Mouse (Mus musculus): Measurements from ENCODE around the gene Phyhd1. TPM values are rescaled to one million over a fixed set of nuclear protein-coding genes. Genes with fewer than 3 reads are reported as not detected.

The Phyhd1 gene
- polyA plus RNA-seq (2016; fragmentation: Nextera tagmentation; extraction: Ambion mirVana), result 2.7 and 3.4 TPM in 2 replicates

GRCm38 (mm10) chr2:30265767-30266253, at the start of gene Phyhd1:
Gene Phyhd1, plus strand, starts transcription at chr2:30266203.
- Histone ChIP-seq H3K9me3 (no peaks in the 10 kb centered on the region), H3K4me1 (peaks cover 30% of the 10 kb centered on the region), H3K27me3 (ENCODE audit: poor library complexity, severe bottlenecking) (no peaks in the 10 kb centered on the region), H3K4me3 (peak within 1 kb of the TSS; percentile 26), H3K36me3 (replicated peaks) (peaks cover 48% of the 10 kb centered on the region), H3K27ac (peak within 1 kb of the TSS; percentile 81)
- 40% methylated on average over 5 of the region's 5 CpGs for WGBS
- DNase-seq (ENCODE audit: extremely low spot score, low spot score), result no peak

- Histone ChIP-seq H3K4me3 (no peak overlapping the region), H3K27me3 (ENCODE audit: poor library complexity, severe bottlenecking) (no peaks in the 10 kb centered on the region), H3K27ac (no peak overlapping the region), H3K4me1 (no peaks in the 10 kb centered on the region), H3K9me3 (no peaks in the 10 kb centered on the region), H3K36me3 (replicated peaks) (no peaks in the 10 kb centered on the region)
- DNase-seq (ENCODE audit: extremely low spot score, low spot score), result no peak
- WGBS, result 93% methylated on average over 5 of the region's 5 CpGs
These were observed 49.7 kb upstream of the Phyhd1 start for GRCm38 (mm10) chr2:30216293-30216692.

DNA sequence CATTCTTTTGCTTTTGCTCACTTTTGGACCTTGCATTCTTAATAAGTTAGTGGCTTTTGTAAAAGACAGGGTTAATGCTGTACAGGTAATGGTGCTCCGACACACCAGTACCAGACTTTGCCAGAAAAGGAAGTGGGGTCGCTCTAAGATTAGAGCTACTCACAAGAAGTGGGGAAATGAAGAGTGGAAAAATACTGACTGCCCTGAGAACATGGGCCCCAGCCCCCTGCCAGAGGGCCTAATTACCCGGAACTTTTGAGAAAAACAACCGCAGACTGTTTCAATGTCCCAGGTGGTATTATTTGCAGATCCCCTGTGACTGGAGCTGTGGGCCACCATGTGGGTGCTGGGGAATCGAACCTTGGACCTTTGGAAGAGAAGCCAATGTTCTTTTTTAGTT, 30.4 kb upstream of the Phyhd1 start:
- H3K4me1 ChIP-seq, result peaks cover 35% of the 10 kb centered on the region
- 91% methylated on average over 5 of the region's 5 CpGs for WGBS
- H3K36me3 ChIP-seq (replicated peaks), result peaks cover 15% of the 10 kb centered on the region
- H3K9me3 ChIP-seq, result peaks cover 8% of the 10 kb centered on the region
- no peak for DNase-seq (ENCODE audit: extremely low spot score, low spot score)
- no peak overlapping the region for H3K27ac ChIP-seq
- no peak overlapping the region for H3K4me3 ChIP-seq
- H3K27me3 ChIP-seq (ENCODE audit: poor library complexity, severe bottlenecking), result no peaks in the 10 kb centered on the region

- Histone ChIP-seq H3K27me3 (ENCODE audit: poor library complexity, severe bottlenecking) (no peaks in the 10 kb centered on the region), H3K4me3 (peak overlapping the region; percentile 98), H3K4me1 (peaks cover 35% of the 10 kb centered on the region), H3K36me3 (replicated peaks) (peaks cover 25% of the 10 kb centered on the region), H3K9me3 (peaks cover under 1% of the 10 kb centered on the region; the same call in 1 of the 2 replicates), H3K27ac (peak overlapping the region; percentile 95)
- 7% methylated on average over 18 of the region's 18 CpGs for WGBS
- no peak for DNase-seq (ENCODE audit: extremely low spot score, low spot score)
These were observed 29.4 kb upstream of the Phyhd1 start for GRCm38 (mm10) chr2:30236426-30237198.

DNA sequence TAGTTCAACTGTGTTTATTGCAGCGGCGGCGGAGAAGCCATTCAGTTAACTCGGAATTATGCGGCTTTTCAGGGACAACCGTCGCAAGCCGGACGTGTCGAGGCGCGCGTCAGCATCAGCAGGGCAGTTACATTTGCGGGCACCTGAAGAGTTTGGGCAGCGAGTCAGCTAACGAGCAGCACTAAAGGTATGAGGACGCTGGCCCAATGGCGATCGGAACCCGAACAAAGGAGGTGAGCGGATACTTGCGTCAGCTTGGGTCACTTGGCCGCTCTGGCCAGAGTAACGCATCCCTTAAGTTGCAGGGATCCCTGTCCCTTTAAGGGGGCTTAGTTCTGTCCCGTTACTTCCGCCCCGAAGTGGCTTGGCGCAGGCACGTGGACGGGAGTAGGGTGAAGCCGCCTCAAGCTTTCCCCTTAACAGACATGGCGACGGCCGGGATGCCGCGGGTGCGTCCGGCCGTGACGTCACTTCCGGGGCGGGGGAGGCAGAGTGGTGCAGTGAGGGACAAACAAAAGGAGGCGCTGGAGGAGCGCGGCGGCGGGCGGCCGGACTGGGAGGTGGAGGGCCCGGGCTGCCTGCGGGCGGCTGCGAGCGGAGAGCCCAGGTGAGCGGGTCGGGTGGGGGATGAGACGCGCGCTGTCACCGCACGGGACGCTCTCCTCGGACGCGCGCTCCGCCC, 28.7 kb upstream of the Phyhd1 start, which contains the start of gene Lrrc8a:
Lrrc8a (plus strand) TSS at position 517 of the 682 bp plus-strand sequence.
- WGBS, result under 1% methylated on average over 66 of the region's 67 CpGs
- peak; percentile 100 for DNase-seq (ENCODE audit: extremely low spot score, low spot score)
- no peaks in the 10 kb centered on the region for H3K27me3 ChIP-seq (ENCODE audit: poor library complexity, severe bottlenecking)
- peaks cover 33% of the 10 kb centered on the region for H3K36me3 ChIP-seq (replicated peaks)
- peak within 1 kb of the TSS; percentile 95 for H3K27ac ChIP-seq
- H3K4me3 ChIP-seq, result peak within 1 kb of the TSS; percentile 98
- H3K4me1 ChIP-seq, result peaks cover 36% of the 10 kb centered on the region
- H3K9me3 ChIP-seq, result no peaks in the 10 kb centered on the region

- no peak for DNase-seq (ENCODE audit: extremely low spot score, low spot score)
- H3K27me3 ChIP-seq (ENCODE audit: poor library complexity, severe bottlenecking), result no peaks in the 10 kb centered on the region
- WGBS, result under 1% methylated on average over 42 of the region's 42 CpGs
- H3K36me3 ChIP-seq (replicated peaks), result peaks cover 38% of the 10 kb centered on the region
- peak overlapping the region; percentile 95 for H3K27ac ChIP-seq
- H3K4me3 ChIP-seq, result peak overlapping the region; percentile 98
- no peaks in the 10 kb centered on the region for H3K9me3 ChIP-seq
- H3K4me1 ChIP-seq, result peaks cover 41% of the 10 kb centered on the region
These were observed 28.1 kb upstream of the Phyhd1 start for GRCm38 (mm10) chr2:30237881-30238280.

GRCm38 (mm10) chr2:30238906-30239465, 27.0 kb upstream of the Phyhd1 start:
- Histone ChIP-seq H3K27me3 (ENCODE audit: poor library complexity, severe bottlenecking) (no peaks in the 10 kb centered on the region), H3K27ac (no peak overlapping the region; the same call in 1 of the 2 replicates), H3K4me3 (peak overlapping the region; percentile 98), H3K36me3 (replicated peaks) (peaks cover 49% of the 10 kb centered on the region), H3K4me1 (peaks cover 41% of the 10 kb centered on the region), H3K9me3 (no peaks in the 10 kb centered on the region)
- DNase-seq (ENCODE audit: extremely low spot score, low spot score), result no peak
- WGBS, result 85% methylated on average over 3 of the region's 3 CpGs

DNA sequence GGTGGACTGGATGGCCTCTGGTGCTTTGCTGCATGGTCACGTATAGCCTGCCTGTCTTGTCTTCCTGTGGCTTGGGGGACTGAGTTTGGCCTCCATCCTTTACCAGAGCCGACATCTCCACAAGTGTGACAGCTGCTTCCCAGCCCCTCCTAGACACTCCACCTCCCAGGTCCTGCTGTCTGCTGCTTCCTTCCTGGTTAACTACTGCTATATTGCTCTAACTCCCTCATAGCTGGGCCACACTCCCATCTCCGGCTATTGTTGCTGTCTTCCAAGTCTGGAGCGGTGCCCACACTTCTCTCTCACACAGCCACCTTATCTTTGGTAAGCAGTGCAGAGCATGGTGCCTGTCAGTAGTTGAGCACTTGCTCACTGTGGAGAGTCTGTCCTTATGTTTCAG, 26.2 kb upstream of the Phyhd1 start:
- WGBS, result 91% methylated on average over 4 of the region's 4 CpGs
- Histone ChIP-seq H3K36me3 (replicated peaks) (peaks cover 57% of the 10 kb centered on the region), H3K9me3 (no peaks in the 10 kb centered on the region), H3K4me3 (peak overlapping the region; percentile 98; the same call in 1 of the 2 replicates), H3K27me3 (ENCODE audit: poor library complexity, severe bottlenecking) (no peaks in the 10 kb centered on the region), H3K27ac (no peak overlapping the region), H3K4me1 (peaks cover 41% of the 10 kb centered on the region)
- no peak for DNase-seq (ENCODE audit: extremely low spot score, low spot score)

DNA sequence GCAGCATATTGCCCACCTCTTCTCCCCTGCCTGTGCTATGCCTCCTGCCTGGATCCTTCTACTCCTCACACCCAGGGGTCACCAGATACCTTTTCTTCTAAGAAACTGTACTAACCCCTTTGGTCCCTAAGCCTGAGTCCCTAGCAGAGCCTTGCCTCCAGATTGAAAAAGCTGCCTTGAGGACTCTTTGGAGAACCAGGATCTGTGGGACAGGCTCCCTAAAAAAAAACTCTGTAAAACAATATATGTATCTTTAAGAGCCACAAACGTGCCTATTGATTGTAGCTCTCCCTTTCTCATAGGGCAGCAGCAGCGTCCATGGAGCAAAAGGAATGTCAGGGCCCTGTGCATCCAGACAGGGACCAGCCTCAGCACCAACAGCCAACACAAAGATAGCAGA, 25.7 kb upstream of the Phyhd1 start, which contains the start of gene Gm28035:
Gm28035 (plus strand) TSS at position 301 of the 400 bp plus-strand sequence.
- WGBS, result 85% methylated on average over 2 of the region's 2 CpGs
- peaks cover 62% of the 10 kb centered on the region for H3K36me3 ChIP-seq (replicated peaks)
- H3K4me3 ChIP-seq, result peak within 1 kb of the TSS; percentile 98; the same call in 1 of the 2 replicates

GRCm38 (mm10) chr2:30242509-30242908, 23.5 kb upstream of the Phyhd1 start:
- H3K36me3 ChIP-seq (replicated peaks), result peaks cover 81% of the 10 kb centered on the region
- H3K27me3 ChIP-seq (ENCODE audit: poor library complexity, severe bottlenecking), result no peaks in the 10 kb centered on the region
- no peak for DNase-seq (ENCODE audit: extremely low spot score, low spot score)
- H3K9me3 ChIP-seq, result no peaks in the 10 kb centered on the region
- H3K4me3 ChIP-seq, result no peak overlapping the region
- no peak overlapping the region for H3K27ac ChIP-seq
- 60% methylated on average over 4 of the region's 4 CpGs for whole genome bisulfite sequencing
- H3K4me1 ChIP-seq, result peaks cover 30% of the 10 kb centered on the region

More for the DNA sequence above, 25.7 kb upstream of the Phyhd1 start, which contains the start of gene Gm28035:
- H3K9me3 ChIP-seq, result no peaks in the 10 kb centered on the region
- no peak within 1 kb of the TSS for H3K27ac ChIP-seq
- no peak for DNase-seq (ENCODE audit: extremely low spot score, low spot score)
- H3K27me3 ChIP-seq (ENCODE audit: poor library complexity, severe bottlenecking), result no peaks in the 10 kb centered on the region
- peaks cover 41% of the 10 kb centered on the region for H3K4me1 ChIP-seq

- no peaks in the 10 kb centered on the region for H3K27me3 ChIP-seq (ENCODE audit: poor library complexity, severe bottlenecking)
- H3K4me1 ChIP-seq, result peaks cover 28% of the 10 kb centered on the region
- no peak for DNase-seq (ENCODE audit: extremely low spot score, low spot score)
- H3K4me3 ChIP-seq, result no peak overlapping the region
- H3K9me3 ChIP-seq, result no peaks in the 10 kb centered on the region
- peaks cover 90% of the 10 kb centered on the region for H3K36me3 ChIP-seq (replicated peaks)
- WGBS, result 94% methylated on average over 4 of the region's 4 CpGs
- H3K27ac ChIP-seq, result no peak overlapping the region
These were observed 22.6 kb upstream of the Phyhd1 start for GRCm38 (mm10) chr2:30243391-30243790.

GRCm38 (mm10) chr2:30244595-30245178, 21.3 kb upstream of the Phyhd1 start:
- no peak overlapping the region for H3K27ac ChIP-seq
- no peaks in the 10 kb centered on the region for H3K27me3 ChIP-seq (ENCODE audit: poor library complexity, severe bottlenecking)
- WGBS, result 80% methylated on average over 7 of the region's 7 CpGs
- DNase-seq (ENCODE audit: extremely low spot score, low spot score), result no peak
- no peak overlapping the region for H3K4me3 ChIP-seq
- no peaks in the 10 kb centered on the region for H3K9me3 ChIP-seq
- H3K4me1 ChIP-seq, result peaks cover 15% of the 10 kb centered on the region
- H3K36me3 ChIP-seq (replicated peaks), result peaks cover 97% of the 10 kb centered on the region
